Mouse (Mus musculus): ENCODE results near the gene Pde4c. TPM values are rescaled to one million over a fixed set of nuclear protein-coding genes. Genes with fewer than 3 reads are reported as not detected.
A peak's percentile ranks its signal among the peaks of the same experiment; 100 is the strongest.

Pde4c gene
- polyA plus RNA-seq, 1 experiment = 0.10 TPM

DNA sequence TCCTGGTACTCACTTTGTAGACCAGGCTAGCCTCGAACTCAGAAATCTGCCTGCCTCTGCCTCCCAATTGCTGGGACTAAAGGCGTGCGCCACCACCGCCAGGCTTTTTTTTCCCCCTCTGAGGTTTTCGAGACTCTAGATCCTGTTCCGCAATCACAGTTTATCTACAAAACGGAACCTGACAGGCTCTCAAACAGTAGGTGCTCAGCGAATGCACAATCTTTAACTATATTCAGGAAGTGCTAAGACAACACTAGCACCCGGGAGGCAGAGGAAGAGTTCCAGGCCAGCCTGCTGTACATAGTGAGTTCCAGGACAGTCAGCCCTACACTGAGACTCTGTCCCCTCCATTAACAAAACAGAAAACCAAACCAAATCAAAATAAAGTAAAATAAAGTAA is 41.8 kb downstream of the Pde4c start:
- Histone ChIP-seq H3K27me3 (ENCODE audit: control insufficient read depth, insufficient read depth, insufficient read length) (no peaks in the 10 kb centered on the region), H3K4me2 (ENCODE audit: low read depth) (peak overlapping the region; percentile 99), H3K36me3 (ENCODE audit: control insufficient read depth, insufficient read depth) (peaks cover 6% of the 10 kb centered on the region), H3K4me3 (peak overlapping the region; percentile 43), H3K79me2 (ENCODE audit: control insufficient read depth, insufficient read depth) (no peaks in the 10 kb centered on the region), H3ac (ENCODE audit: control insufficient read depth, insufficient read length) (no peak overlapping the region)
- TF ChIP-seq TCF3 (IDR thresholded peaks at IDR 0.05; ENCODE audit: insufficient read length, low read depth) (no peak), MYOG (IDR thresholded peaks at IDR 0.05; ENCODE audit: control insufficient read depth in 1 of 3, insufficient read depth in 1 of 3, insufficient read length in 2 of 3, low read depth in 2 of 3) (no peak), CEBPB (IDR thresholded peaks at IDR 0.05; ENCODE audit: insufficient read depth, poor library complexity, severe bottlenecking) (no peak), MYOD1 (IDR thresholded peaks at IDR 0.05; ENCODE audit: control insufficient read depth in 1 of 3, insufficient read length in 2 of 3, low read depth in 2 of 3) (no peak), SRF (IDR thresholded peaks at IDR 0.05; ENCODE audit: control insufficient read depth, insufficient read length, low read depth) (no peak), REST (IDR thresholded peaks at IDR 0.05; ENCODE audit: insufficient read depth, insufficient read length) (no peak), POLR2AphosphoS2 (IDR thresholded peaks at IDR 0.05; ENCODE audit: insufficient read length, low read depth) (no peak), USF1 (IDR thresholded peaks at IDR 0.05; ENCODE audit: low read depth) (no peak), TCF12 (IDR thresholded peaks at IDR 0.05; ENCODE audit: insufficient read depth, poor library complexity, severe bottlenecking) (no peak), MAX (IDR thresholded peaks at IDR 0.05; ENCODE audit: low read depth) (no peak), POLR2A (IDR thresholded peaks at IDR 0.05; ENCODE audit: insufficient read length, low read depth) (no peak), E2F4 (IDR thresholded peaks at IDR 0.05; ENCODE audit: insufficient read depth) (no peak)

DNA sequence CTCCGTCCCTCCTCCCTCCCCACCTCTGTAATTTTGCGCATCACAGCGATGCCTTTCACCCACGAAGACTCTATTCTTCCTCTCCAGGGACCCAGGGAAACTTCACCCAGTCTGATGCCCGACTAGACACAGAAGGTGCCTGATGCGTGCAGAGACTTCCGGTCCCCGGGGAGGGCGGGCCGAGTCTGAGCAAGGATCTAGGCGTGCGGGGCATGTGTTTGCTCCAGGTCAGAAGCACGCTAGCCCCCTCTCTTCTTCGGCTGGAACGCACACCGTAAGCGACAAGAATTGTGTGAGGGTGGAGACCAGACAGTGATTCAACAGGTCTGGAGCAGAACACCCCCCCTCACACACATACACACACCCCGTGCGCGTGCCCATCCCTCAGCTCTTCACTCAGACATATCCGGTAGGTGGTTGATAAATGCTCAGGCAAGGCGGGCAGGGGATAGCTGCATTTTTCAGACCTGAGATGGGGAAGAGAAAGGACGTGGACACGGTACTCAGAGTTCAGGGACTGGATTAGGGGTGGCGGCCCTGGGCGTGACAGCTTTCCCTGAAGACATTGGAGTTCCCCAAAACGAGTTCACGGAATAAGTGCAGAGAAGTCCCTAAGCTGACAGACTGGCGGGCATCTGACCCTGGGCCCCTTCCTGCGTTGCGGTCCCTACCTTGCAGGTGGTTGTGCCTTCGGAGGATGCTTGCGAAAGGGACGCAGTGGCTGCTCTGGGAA is 42.5 kb downstream of the Pde4c start:
- Histone ChIP-seq H3K79me2 (ENCODE audit: control insufficient read depth, insufficient read depth) (no peaks in the 10 kb centered on the region), H3ac (ENCODE audit: control insufficient read depth, insufficient read length) (peak overlapping the region; percentile 14), H3K4me3 (peak overlapping the region; percentile 43), H3K27me3 (ENCODE audit: control insufficient read depth, insufficient read depth, insufficient read length) (no peaks in the 10 kb centered on the region), H3K4me2 (ENCODE audit: low read depth) (peak overlapping the region; percentile 99), H3K36me3 (ENCODE audit: control insufficient read depth, insufficient read depth) (peaks cover 6% of the 10 kb centered on the region)
- no peak for TF ChIP-seq SRF (IDR thresholded peaks at IDR 0.05; ENCODE audit: control insufficient read depth, insufficient read length, low read depth)
- TF ChIP-seq MAX (IDR thresholded peaks at IDR 0.05; ENCODE audit: low read depth) = no peak
- no peak for TF ChIP-seq USF1 (IDR thresholded peaks at IDR 0.05; ENCODE audit: low read depth)
- TF ChIP-seq POLR2AphosphoS2 (IDR thresholded peaks at IDR 0.05; ENCODE audit: insufficient read length, low read depth) = no peak
- no peak for TF ChIP-seq TCF12 (IDR thresholded peaks at IDR 0.05; ENCODE audit: insufficient read depth, poor library complexity, severe bottlenecking)
- no peak for TF ChIP-seq REST (IDR thresholded peaks at IDR 0.05; ENCODE audit: insufficient read depth, insufficient read length)

DNA sequence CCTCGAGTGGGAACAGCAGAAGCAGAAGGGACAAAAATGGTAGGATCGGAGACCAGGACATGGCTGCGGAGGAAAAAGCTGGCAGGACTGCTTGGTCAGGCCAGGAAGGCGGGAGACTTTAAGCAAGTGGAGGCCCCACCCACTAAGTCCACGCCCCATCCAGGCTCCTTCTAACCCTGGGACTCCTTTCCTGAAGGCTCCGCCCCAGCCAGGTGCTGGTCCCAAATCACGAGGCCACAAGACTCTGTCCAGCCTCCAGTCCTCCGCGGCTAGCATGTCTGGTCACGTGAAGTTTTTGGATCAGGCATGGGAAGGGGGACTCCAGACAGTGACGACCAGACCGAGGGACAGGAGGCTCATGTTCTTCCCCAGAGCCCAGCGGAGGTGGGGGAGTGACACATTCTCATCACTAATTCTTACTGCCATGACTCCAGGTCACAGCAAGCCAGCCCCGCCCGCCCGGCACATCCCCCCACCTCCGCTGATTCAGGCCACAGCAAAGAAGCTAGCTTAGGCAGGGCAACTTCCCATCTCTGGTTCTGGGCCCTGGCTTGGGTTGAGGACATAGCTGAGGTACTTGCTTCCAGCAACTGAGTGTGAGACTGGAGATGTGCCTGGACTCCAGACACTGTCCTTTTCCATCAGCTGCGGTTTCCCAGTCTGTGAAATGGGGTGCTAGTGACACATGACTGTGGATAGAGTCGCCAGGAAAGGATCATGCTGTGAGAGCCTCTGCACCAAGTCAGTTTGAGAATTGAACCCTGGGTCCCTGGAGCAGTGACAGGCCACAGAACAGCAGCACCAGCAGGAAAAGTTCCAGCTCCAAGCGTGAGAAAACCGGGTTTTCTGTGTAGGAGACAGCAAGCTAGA is 43.3 kb downstream of the Pde4c start:
- H3ac ChIP-seq (ENCODE audit: control insufficient read depth, insufficient read length) = peak overlapping the region; percentile 14
- peak overlapping the region; percentile 43 for H3K4me3 ChIP-seq
- H3K79me2 ChIP-seq (ENCODE audit: control insufficient read depth, insufficient read depth) = no peaks in the 10 kb centered on the region
- peaks cover 6% of the 10 kb centered on the region for H3K36me3 ChIP-seq (ENCODE audit: control insufficient read depth, insufficient read depth)
- TF ChIP-seq POLR2A (IDR thresholded peaks at IDR 0.05; ENCODE audit: insufficient read length, low read depth) (peak; percentile 79), CEBPB (IDR thresholded peaks at IDR 0.05; ENCODE audit: insufficient read depth, poor library complexity, severe bottlenecking) (no peak), SRF (IDR thresholded peaks at IDR 0.05; ENCODE audit: control insufficient read depth, insufficient read length, low read depth) (no peak), MYOD1 (IDR thresholded peaks at IDR 0.05; ENCODE audit: control insufficient read depth in 1 of 3, insufficient read length in 2 of 3, low read depth in 2 of 3) (peak in 1 of 3 experiments; percentile 25), TCF12 (IDR thresholded peaks at IDR 0.05; ENCODE audit: insufficient read depth, poor library complexity, severe bottlenecking) (no peak), USF1 (IDR thresholded peaks at IDR 0.05; ENCODE audit: low read depth) (peak; percentile 77), POLR2AphosphoS2 (IDR thresholded peaks at IDR 0.05; ENCODE audit: insufficient read length, low read depth) (peak; percentile 90)
- no peaks in the 10 kb centered on the region for H3K27me3 ChIP-seq (ENCODE audit: control insufficient read depth, insufficient read depth, insufficient read length)
- peak overlapping the region; percentile 99 for H3K4me2 ChIP-seq (ENCODE audit: low read depth)

- H3K36me3 ChIP-seq (ENCODE audit: control insufficient read depth, insufficient read depth) = peaks cover 6% of the 10 kb centered on the region
- no peak overlapping the region for H3K4me2 ChIP-seq (ENCODE audit: low read depth)
- no peaks in the 10 kb centered on the region for H3K79me2 ChIP-seq (ENCODE audit: control insufficient read depth, insufficient read depth)
- H3ac ChIP-seq (ENCODE audit: control insufficient read depth, insufficient read length) = no peak overlapping the region
- H3K4me3 ChIP-seq = no peak overlapping the region
- TF ChIP-seq MYOG (IDR thresholded peaks at IDR 0.05; ENCODE audit: control insufficient read depth in 1 of 3, insufficient read depth in 1 of 3, insufficient read length in 2 of 3, low read depth in 2 of 3) = no peak
- no peak for TF ChIP-seq SRF (IDR thresholded peaks at IDR 0.05; ENCODE audit: control insufficient read depth, insufficient read length, low read depth)
- peak; percentile 27 for TF ChIP-seq POLR2AphosphoS2 (IDR thresholded peaks at IDR 0.05; ENCODE audit: insufficient read length, low read depth)
- no peak for TF ChIP-seq E2F4 (IDR thresholded peaks at IDR 0.05; ENCODE audit: insufficient read depth)
- no peak for TF ChIP-seq MAX (IDR thresholded peaks at IDR 0.05; ENCODE audit: low read depth)
- no peak for TF ChIP-seq POLR2A (IDR thresholded peaks at IDR 0.05; ENCODE audit: insufficient read length, low read depth)
- no peak for TF ChIP-seq TCF12 (IDR thresholded peaks at IDR 0.05; ENCODE audit: insufficient read depth, poor library complexity, severe bottlenecking)
- no peak for TF ChIP-seq USF1 (IDR thresholded peaks at IDR 0.05; ENCODE audit: low read depth)
- H3K27me3 ChIP-seq (ENCODE audit: control insufficient read depth, insufficient read depth, insufficient read length) = no peaks in the 10 kb centered on the region
Observed at GRCm38 (mm10) chr8:70767503-70767902, 44.0 kb downstream of the Pde4c start.

All from myocyte (in vitro differentiated cells).